Mouse (Mus musculus): ENCODE results near the gene Gm20388.

GRCm38 (mm10) chr8:123248596-123248995, 3338.0 kb downstream of the Gm20388 start:
- TF ChIP-seq HCFC1 (IDR thresholded peaks at IDR 0.05; ENCODE audit: borderline replicate concordance, insufficient read depth, low read length) (no peak), ZNF384 (IDR thresholded peaks at IDR 0.05; ENCODE audit: low read depth, low read length) (no peak), ZC3H11A (IDR thresholded peaks at IDR 0.05; ENCODE audit: borderline replicate concordance, low read depth, low read length) (no peak)
